Mouse (Mus musculus): ENCODE measurements around the gene Plscr5. TPM values are rescaled to one million over a fixed set of nuclear protein-coding genes. Genes with fewer than 3 reads are reported as not detected.
"Not testable (repeated sequence)": the region's sequence is repeated elsewhere in the genome, so short reads cannot be mapped to it uniquely, and the experiment has no call there.

Plscr5 gene
- not detected in 2 replicates for polyA plus RNA-seq (2014; fragmentation: Nextera tagmentation; extraction: Ambion mirVana)

DNA sequence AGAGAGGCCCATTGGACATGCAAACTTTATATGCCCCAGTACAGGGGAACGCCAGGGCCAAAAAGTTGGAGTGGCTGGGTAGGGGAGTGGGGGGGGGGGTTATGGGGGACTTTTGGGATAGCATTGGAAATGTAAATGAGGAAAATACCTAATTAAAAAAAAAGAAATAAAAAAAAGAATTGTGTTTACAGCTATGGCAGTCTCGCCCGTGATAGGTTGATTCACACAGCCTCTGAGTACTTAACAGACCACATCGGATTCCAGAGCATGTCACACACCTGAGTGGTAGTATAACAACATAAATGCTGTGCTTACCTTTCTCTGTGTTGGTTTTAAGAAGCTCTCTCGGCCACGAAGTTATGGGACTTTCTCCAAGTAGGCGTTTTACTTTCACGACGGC, at the start of gene Plscr5:
Gene Plscr5 (plus strand): TSS at position 301 of the 400 bp plus-strand sequence.
- not testable (repeated sequence) for H3K36me3 ChIP-seq (ENCODE audit: control insufficient read depth, insufficient read depth, low read length); DNase-seq (ENCODE audit: low spot score); ATAC-seq (ENCODE audit: insufficient read depth, low FRiP score, low TSS enrichment); H3K27ac ChIP-seq (ENCODE audit: low read depth, low read length); H3K27me3 ChIP-seq (ENCODE audit: control insufficient read depth, insufficient read depth, low read length); H3K4me2 ChIP-seq (ENCODE audit: low read depth); H3K9ac ChIP-seq (ENCODE audit: low read length); H3K4me1 ChIP-seq (ENCODE audit: control insufficient read depth, insufficient read depth, low read length); H3K4me3 ChIP-seq (ENCODE audit: low read depth, low read length); H3K9me3 ChIP-seq (ENCODE audit: control insufficient read depth, low read length)
- 80% methylated on average over 9 of the region's 9 CpGs for WGBS

DNA sequence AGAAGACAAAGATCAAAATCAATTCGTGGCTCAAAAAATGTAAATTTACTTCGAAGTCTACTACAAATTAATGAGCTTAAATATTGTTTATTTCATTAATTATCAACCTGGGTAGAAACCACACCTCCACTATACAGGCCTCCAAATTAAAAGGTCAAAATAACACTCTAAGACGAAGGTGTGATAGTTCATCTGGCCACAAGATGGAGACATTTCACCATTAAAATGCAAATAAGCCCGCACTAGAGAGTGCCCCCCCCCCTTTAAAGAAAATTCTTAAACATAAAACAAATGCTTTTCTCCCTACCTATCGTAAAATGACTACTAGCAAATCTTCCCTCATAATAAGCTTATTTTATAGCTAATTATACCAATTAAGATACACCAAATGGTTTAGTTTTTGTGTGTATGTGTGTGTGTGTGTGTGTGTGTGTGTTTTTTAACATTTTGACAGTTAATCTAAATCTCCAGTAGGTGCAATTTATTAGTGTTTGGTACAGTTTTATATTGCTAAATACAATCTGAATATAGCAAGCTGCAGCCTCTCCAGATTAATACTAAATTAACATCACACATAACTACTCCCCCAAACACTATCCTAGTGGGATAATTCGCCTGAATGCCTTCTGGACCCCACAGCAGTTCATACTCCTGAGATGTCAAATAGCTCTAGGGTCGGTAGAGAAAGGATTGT, 45.0 kb upstream of the Plscr5 start:
- DNase-seq (ENCODE audit: low spot score) (no peak), ATAC-seq (ENCODE audit: insufficient read depth, low FRiP score, low TSS enrichment) (peak; percentile 68)
- Histone ChIP-seq H3K9ac (ENCODE audit: low read length) (no peak overlapping the region), H3K9me3 (ENCODE audit: control insufficient read depth, low read length) (no peaks in the 10 kb centered on the region), H3K27me3 (ENCODE audit: control insufficient read depth, insufficient read depth, low read length) (no peaks in the 10 kb centered on the region), H3K4me1 (ENCODE audit: control insufficient read depth, insufficient read depth, low read length) (no peaks in the 10 kb centered on the region), H3K4me2 (ENCODE audit: low read depth) (no peak overlapping the region), H3K4me3 (ENCODE audit: low read depth, low read length) (no peak overlapping the region), H3K27ac (ENCODE audit: low read depth, low read length) (no peak overlapping the region), H3K36me3 (ENCODE audit: control insufficient read depth, insufficient read depth, low read length) (no peaks in the 10 kb centered on the region)
- 24% methylated on average over 7 of the region's 7 CpGs for WGBS

DNA sequence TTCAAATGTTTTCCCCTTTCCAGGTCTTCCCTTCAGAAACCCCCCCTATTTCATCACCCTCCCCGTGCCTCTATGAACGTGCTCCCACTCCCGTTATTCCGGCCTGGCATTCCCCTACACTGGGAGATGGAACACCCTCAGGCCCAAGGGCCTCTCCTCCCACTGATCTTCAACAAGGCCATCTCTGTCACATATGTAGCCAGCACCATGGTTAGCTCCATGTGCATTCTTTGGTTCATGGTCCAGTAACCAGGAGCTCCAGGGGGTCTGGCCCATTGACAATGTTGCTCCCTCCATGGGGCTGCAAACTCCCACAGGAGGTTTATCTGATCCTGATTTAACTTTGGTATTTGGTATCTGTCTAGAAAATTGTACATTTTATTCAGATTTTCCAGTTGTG, 30.5 kb upstream of the Plscr5 start:
- Histone ChIP-seq H3K4me2 (ENCODE audit: low read depth) (no peak overlapping the region), H3K27me3 (ENCODE audit: control insufficient read depth, insufficient read depth, low read length) (no peaks in the 10 kb centered on the region), H3K36me3 (ENCODE audit: control insufficient read depth, insufficient read depth, low read length) (no peaks in the 10 kb centered on the region), H3K4me1 (ENCODE audit: control insufficient read depth, insufficient read depth, low read length) (no peaks in the 10 kb centered on the region), H3K27ac (ENCODE audit: low read depth, low read length) (no peak overlapping the region), H3K4me3 (ENCODE audit: low read depth, low read length) (no peak overlapping the region), H3K9ac (ENCODE audit: low read length) (no peak overlapping the region), H3K9me3 (ENCODE audit: control insufficient read depth, low read length) (no peaks in the 10 kb centered on the region)
- 67% methylated on average over 4 of the region's 4 CpGs for WGBS
- peak; percentile 19 for DNase-seq (ENCODE audit: low spot score)
- ATAC-seq (ENCODE audit: insufficient read depth, low FRiP score, low TSS enrichment): no peak

DNA sequence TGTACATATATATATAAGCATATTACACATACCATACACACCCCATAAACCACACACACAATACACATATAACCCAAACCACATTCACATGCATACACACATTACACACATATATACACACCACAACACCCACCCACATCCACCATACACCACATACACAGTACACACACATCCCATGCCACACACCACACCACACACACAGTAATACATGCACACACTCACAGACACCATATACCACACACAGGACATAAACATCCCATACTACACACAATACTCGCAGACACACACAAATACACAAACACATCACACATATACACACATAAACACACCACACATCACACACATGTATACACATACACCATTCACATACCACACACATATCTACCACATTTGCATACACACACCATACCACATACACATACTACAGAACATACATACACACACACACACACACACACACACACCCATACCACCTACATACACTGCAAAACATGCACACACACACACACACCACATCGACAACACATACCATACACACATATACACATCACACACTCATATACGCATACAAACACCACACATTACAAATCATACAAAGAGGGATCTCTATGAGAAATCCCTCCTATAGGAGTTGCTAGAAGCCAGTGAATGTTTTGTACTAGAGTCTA, 19.3 kb upstream of the Plscr5 start:
- Histone ChIP-seq H3K27me3 (ENCODE audit: control insufficient read depth, insufficient read depth, low read length) (no peaks in the 10 kb centered on the region), H3K4me3 (ENCODE audit: low read depth, low read length) (no peak overlapping the region), H3K27ac (ENCODE audit: low read depth, low read length) (no peak overlapping the region), H3K4me2 (ENCODE audit: low read depth) (no peak overlapping the region), H3K4me1 (ENCODE audit: control insufficient read depth, insufficient read depth, low read length) (no peaks in the 10 kb centered on the region), H3K9ac (ENCODE audit: low read length) (no peak overlapping the region), H3K9me3 (ENCODE audit: control insufficient read depth, low read length) (no peaks in the 10 kb centered on the region), H3K36me3 (ENCODE audit: control insufficient read depth, insufficient read depth, low read length) (no peaks in the 10 kb centered on the region)
- DNase-seq (ENCODE audit: low spot score): no peak
- WGBS: 92% methylated on average over 3 of the region's 3 CpGs
- peak; percentile 54 for ATAC-seq (ENCODE audit: insufficient read depth, low FRiP score, low TSS enrichment)

DNA sequence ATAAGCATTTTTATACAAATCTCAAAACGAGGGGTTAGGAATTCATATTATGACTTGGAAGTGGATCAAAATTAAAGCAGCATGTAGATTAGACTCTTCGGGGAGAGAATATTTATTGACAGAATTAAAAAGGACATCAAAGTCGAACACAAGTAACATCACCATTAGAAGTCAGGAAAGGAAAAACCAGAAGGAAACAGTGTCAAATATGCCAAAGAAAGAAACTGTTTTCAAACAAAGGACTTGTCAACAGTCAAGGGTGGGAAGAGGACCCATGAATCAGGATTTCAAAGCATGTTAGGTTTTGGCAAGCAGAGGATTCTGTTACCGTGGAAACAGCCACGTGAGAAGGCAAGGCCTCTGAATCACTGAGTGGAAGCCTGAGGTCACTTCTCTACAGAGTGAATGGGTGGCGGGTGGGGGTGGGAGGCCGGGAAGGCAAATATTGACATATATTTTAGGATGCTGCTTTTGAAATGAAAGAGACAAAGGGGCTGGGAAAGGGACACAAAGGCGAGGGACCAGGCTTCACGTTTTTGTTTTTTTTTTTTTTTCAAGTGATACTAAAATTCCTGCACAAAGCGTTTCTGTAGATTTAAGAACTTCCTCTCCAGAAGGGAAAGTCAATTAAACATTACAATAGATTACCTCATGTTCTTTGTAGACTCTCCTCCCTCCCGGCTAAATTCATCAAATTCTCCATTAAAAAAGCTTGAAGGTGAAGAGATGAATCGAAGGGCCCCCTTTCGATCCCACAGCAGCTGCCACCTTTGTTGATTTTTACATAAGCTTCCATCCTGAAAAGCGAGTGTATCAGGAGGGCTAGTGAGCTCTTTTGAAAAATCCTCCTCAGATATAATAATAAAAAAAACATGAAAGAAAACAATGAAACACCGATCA, 18.3 kb upstream of the Plscr5 start:
- no peaks in the 10 kb centered on the region for H3K36me3 ChIP-seq (ENCODE audit: control insufficient read depth, insufficient read depth, low read length)
- no peak overlapping the region for H3K4me3 ChIP-seq (ENCODE audit: low read depth, low read length)
- no peak overlapping the region for H3K9ac ChIP-seq (ENCODE audit: low read length)
- DNase-seq (ENCODE audit: low spot score): peak; percentile 61
- H3K27me3 ChIP-seq (ENCODE audit: control insufficient read depth, insufficient read depth, low read length): no peaks in the 10 kb centered on the region
- H3K9me3 ChIP-seq (ENCODE audit: control insufficient read depth, low read length): no peaks in the 10 kb centered on the region
- H3K4me1 ChIP-seq (ENCODE audit: control insufficient read depth, insufficient read depth, low read length): no peaks in the 10 kb centered on the region; the same call in 1 of the 2 replicates
- WGBS: 40% methylated on average over 15 of the region's 15 CpGs
- peak; percentile 89 for ATAC-seq (ENCODE audit: insufficient read depth, low FRiP score, low TSS enrichment)
- no peak overlapping the region for H3K27ac ChIP-seq (ENCODE audit: low read depth, low read length)
- no peak overlapping the region for H3K4me2 ChIP-seq (ENCODE audit: low read depth)

DNA sequence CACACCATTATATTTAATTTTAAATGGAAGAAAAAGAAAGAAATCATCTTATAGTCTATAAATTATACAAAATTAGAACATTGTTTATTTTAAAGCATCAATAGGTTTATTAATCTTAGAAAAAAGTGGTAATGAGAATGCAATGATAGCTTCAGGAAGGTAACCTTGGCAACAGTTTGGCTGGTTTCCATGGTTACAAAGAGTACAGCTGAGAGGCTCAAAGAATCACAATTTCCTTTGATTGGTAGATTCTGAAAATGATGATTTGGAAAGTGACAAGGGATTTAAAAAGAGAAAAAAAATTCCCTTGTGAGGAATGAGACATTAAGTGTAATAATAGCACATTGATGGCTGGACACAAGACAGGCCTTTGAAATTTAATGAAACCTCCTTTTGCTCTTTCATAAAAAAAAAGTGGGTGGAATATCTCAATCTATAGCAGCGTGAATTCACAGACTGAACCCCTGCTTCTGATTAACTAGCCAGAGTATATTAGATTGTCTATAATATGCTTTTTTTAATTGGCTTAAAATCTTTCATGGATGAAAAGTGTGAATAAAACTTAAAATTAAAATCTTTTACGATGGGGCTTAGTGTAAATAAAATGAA, 13.8 kb upstream of the Plscr5 start:
- no peaks in the 10 kb centered on the region; the same call in 1 of the 2 replicates for H3K4me1 ChIP-seq (ENCODE audit: control insufficient read depth, insufficient read depth, low read length)
- 68% methylated on average over 2 of the region's 2 CpGs for WGBS
- H3K4me2 ChIP-seq (ENCODE audit: low read depth): no peak overlapping the region
- no peaks in the 10 kb centered on the region for H3K36me3 ChIP-seq (ENCODE audit: control insufficient read depth, insufficient read depth, low read length)
- ATAC-seq (ENCODE audit: insufficient read depth, low FRiP score, low TSS enrichment): no peak
- no peak overlapping the region for H3K27ac ChIP-seq (ENCODE audit: low read depth, low read length)
- H3K27me3 ChIP-seq (ENCODE audit: control insufficient read depth, insufficient read depth, low read length): no peaks in the 10 kb centered on the region
- no peak overlapping the region for H3K4me3 ChIP-seq (ENCODE audit: low read depth, low read length)
- no peak overlapping the region for H3K9ac ChIP-seq (ENCODE audit: low read length)
- no peaks in the 10 kb centered on the region for H3K9me3 ChIP-seq (ENCODE audit: control insufficient read depth, low read length)
- peak; percentile 18 for DNase-seq (ENCODE audit: low spot score)

DNA sequence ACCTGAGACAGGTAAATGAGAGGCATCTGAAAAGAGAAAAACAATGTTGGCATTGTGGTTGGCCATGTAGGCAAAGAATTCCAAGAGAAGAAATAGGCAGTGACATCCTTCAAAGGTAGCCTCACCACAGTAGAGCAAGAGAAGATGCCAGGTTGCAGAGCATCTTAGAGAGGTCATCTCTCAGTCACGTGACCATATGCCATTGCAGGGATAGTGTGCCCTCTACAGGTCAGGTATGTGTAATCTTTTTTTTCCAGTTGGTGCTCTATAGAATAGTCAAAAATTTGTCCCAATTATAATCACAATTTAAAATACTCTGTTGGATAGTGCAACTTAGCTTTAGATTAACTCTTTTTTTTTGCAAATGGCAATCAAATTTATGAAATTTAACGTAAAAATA, 1.4 kb upstream of the Plscr5 start:
- H3K4me3 ChIP-seq (ENCODE audit: low read depth, low read length): no peak overlapping the region
- no peaks in the 10 kb centered on the region for H3K36me3 ChIP-seq (ENCODE audit: control insufficient read depth, insufficient read depth, low read length)
- no peaks in the 10 kb centered on the region for H3K27me3 ChIP-seq (ENCODE audit: control insufficient read depth, insufficient read depth, low read length)
- ATAC-seq (ENCODE audit: insufficient read depth, low FRiP score, low TSS enrichment): no peak
- 87% methylated on average over 2 of the region's 2 CpGs for WGBS
- H3K9ac ChIP-seq (ENCODE audit: low read length): no peak overlapping the region
- no peaks in the 10 kb centered on the region for H3K4me1 ChIP-seq (ENCODE audit: control insufficient read depth, insufficient read depth, low read length)
- no peak for DNase-seq (ENCODE audit: low spot score)
- H3K4me2 ChIP-seq (ENCODE audit: low read depth): no peak overlapping the region
- no peak overlapping the region for H3K27ac ChIP-seq (ENCODE audit: low read depth, low read length)
- H3K9me3 ChIP-seq (ENCODE audit: control insufficient read depth, low read length): no peaks in the 10 kb centered on the region

DNA sequence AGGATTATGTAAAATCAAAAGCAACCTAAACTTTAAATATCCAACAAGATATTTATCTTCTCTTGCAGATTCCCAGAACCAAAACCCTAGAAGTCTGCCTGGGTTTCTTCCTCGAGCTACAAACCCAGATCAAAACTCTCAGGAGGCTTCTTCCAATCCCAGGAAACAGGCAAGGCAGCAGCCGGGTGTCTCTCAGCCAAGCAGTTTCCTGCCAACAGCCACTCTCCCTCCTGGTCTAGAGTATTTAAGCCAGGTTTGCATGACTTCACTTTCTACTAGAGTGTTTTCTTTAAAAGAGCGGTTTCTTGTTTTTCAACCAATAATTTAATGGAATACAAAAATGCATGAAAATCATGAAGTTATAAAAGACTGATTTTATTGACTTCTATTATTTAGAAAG, 5.7 kb downstream of the Plscr5 start:
- Histone ChIP-seq H3K4me3 (ENCODE audit: low read depth, low read length) (no peak overlapping the region), H3K9ac (ENCODE audit: low read length) (no peak overlapping the region), H3K4me1 (ENCODE audit: control insufficient read depth, insufficient read depth, low read length) (no peaks in the 10 kb centered on the region), H3K36me3 (ENCODE audit: control insufficient read depth, insufficient read depth, low read length) (no peaks in the 10 kb centered on the region), H3K27me3 (ENCODE audit: control insufficient read depth, insufficient read depth, low read length) (no peaks in the 10 kb centered on the region), H3K4me2 (ENCODE audit: low read depth) (no peak overlapping the region), H3K27ac (ENCODE audit: low read depth, low read length) (no peak overlapping the region), H3K9me3 (ENCODE audit: control insufficient read depth, low read length) (no peaks in the 10 kb centered on the region)
- WGBS: 62% methylated on average over 3 of the region's 3 CpGs
- DNase-seq (ENCODE audit: low spot score): no peak
- no peak for ATAC-seq (ENCODE audit: insufficient read depth, low FRiP score, low TSS enrichment)
